Mouse (Mus musculus) B cell, adult 2 months (primary cell): ENCODE data around the gene March9.
"Not testable (repeated sequence)": the region's sequence is repeated elsewhere in the genome, so short reads cannot be mapped to it uniquely, and the experiment has no call there.

Experiments
- DNase-seq, 2 experiments: peaks; one replicate each; pipeline ENCODE4 v3.0.0; 2022

The March9 gene

DNA sequence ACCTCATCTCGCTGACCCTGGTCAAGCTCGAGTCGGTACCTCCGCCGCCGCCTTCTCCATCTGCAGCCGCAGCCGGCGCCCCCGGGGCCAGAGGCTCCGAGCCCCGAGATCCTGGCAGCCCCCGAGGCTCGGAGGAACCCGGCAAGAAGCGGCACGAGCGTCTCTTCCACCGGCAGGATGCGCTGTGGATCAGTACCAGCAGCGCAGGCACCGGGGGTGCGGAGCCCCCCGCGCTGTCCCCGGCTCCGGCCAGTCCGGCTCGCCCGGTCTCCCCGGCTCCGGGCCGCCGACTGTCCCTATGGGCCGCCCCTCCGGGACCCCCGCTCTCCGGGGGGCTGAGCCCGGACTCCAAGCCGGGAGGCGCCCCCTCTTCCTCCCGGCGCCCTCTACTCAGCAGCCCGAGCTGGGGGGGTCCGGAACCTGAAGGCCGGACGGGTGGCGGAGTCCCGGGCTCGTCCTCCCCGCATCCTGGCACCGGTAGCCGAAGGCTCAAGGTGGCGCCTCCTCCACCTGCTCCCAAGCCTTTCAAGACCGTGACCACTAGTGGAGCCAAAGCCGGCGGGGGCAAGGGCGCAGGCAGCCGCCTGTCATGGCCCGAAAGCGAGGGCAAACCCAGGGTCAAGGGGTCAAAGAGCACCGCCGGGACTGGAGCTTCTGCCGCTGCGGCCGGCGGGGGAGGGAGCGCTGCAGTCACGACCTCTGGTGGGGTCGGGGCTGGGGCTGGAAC lies 19.8 kb upstream of the March9 start:
- no peak for DNase-seq

DNA sequence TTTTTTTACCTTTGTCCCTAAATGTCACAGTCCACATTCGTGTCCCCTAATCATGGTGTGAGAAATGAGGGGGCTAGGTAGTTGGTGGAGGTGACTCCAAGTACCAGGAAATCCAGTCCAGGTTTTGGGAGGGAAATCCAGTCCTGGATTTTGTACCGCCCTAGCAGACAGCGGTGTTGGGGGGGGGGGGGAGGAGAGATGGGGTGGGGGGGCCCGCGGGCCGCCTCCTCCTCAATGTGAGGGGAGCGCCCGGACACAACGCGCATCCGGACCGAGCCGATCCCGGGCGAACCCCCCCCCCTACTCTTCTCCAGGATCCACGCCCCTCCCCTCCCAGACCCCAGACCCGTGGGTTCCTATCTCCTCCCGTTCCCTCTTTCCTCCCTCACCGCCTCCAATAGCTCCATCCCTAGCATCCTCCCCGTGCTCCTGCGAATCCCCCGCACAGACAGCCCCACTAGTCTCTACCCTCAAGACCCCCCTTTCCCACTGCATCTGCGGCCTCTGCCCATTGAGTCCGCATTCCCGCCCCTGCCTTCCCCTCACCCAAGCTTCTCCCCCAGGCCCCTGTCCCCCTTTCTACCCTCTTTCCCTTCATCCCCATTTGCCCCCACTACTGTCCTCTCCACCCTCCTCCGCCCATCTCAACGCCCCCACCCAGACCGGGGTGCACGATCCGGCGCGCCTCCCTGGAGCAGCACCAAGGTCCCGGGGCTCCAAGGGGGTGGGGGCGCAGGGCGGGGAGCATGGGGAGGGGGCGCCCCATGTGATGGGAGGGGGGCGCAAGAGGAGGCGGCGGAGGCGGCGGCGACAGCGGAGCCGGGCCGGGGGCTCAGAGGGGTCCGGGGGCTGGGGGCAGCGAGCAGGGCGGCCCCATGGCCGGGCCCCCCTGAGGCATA lies 18.9 kb upstream of the March9 start:
- DNase-seq = no peak

DNA sequence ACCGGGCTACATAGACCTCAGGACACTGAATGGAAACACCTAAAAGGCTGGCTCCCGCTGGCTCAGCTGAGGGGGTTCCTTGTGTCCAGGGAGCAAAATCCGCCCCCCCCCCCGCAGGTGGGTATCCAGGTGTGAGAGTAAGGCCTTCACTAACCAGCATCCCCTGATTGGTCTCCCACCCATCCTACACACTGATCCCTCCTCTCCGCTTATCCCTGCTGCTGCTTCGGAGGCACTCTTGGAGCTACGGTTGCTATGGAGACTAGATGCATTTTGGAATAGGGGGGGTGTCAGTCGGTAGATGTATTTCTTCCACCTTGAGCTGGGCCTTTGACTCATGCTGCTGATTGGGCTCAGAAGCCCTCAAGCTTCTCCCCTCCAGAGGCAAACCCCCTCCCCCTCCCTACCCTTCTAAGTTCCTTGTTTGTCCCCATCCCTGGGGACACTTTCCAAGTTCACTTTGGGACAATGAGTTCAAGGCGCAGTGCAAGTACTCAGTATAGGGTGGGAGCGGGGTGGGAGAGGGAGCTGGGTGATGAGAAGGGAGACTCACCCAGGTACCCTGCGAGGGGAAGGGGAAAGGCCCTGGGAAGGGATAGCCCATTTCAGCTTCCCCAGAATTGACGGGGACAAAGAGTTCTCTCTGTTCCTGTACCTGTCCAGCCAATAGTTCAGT lies 18.2 kb upstream of the March9 start:
- DNase-seq = no peak

DNA sequence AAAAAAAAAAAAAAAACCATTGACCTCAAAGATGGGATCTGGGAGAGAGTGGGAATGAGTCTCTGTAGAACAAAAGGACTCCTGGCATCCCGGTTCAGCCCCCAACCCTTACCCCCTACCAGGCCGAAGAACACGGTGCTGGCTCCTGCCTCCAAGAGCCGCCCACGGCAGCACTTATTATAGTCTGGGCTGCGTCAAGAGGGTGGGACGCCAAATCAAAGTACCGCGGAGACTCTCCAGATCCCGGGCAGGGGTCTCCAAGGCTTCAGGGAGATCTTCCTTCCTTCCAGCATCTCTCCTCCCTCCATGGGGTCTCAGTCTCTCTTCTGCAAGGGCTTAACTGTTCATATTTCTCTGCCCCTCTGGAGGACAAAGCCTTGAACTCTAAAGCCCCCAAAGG lies 17.5 kb upstream of the March9 start:
- no peak for DNase-seq

GRCm38 (mm10) chr10:127076082-127076481 lies 16.1 kb upstream of the March9 start:
- peak; percentile 73 to 77 for DNase-seq

- DNase-seq = no peak
Observed at GRCm38 (mm10) chr10:127075651-127076050, 15.7 kb upstream of the March9 start.

DNA sequence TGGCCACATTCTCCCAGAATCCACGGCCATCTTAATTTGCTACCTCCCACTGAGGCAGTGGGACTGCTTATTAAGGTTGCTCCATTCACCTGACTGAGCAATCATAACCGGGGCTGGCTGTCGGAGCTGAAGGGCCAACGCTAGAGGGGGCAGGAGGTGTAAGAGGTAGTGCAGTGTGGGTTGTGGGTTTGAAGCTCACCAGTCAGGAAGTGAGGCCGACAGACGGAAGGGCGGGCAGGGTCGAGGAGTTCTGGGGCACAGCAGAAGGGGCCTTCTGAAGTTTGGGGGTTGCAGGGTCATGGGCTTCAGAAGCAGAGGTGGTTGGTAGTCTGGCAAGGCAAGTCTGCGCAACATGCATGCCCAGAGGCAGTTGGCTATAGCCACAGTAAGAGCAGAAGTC lies 15.1 kb upstream of the March9 start, which contains the start of gene Agap2:
Gene Agap2, plus strand, starts transcription at position 205 of the 400 bp plus-strand sequence.
- DNase-seq = peak; percentile 81 to 83

DNA sequence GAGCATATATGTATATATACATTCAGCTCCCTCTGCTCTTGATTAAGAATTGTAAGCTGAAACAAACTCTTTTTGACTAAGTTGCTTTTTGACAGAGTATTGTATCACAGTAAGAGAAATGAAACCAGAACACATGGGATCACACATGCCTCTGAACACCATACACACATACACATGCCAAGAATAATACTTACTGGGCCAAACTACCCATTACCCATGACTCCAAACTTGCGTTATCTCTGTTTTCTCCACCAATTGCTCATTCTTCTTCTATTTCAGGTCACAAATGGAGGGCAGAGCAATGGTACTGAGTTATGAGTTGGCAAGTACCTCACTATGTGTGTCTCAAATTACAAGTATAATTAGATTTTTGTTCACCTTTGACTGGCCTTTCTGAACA lies 14.0 kb upstream of the March9 start:
- no peak for DNase-seq

DNA sequence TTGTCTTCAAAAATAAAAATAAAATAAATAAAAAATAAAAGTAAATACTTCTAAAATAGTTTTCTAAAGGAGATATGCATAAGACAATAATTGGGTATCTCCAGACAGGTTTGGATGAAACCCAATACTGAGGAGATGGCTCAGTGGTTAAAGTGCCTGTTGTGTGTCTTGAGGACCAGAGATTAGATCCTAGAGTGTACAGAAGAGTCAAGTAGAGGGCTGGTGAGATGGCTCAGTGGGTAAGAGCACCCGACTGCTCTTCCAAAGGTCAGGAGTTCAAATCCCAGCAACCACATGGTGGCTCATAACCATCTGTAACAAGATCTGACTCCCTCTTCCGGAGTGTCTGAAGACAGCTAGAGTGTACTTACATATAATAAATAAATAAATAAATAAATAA lies 13.0 kb upstream of the March9 start:
- not testable (repeated sequence) for DNase-seq

GRCm38 (mm10) chr10:127072270-127072669 lies 12.3 kb upstream of the March9 start:
- DNase-seq = not testable (repeated sequence)

- no peak for DNase-seq
Observed at GRCm38 (mm10) chr10:127071203-127071602, 11.2 kb upstream of the March9 start.

GRCm38 (mm10) chr10:127070190-127071121 lies 10.5 kb upstream of the March9 start, which contains the start of gene Tspan31:
Gene Tspan31 (minus strand): TSS chr10:127070264.
- DNase-seq = peak; percentile 52 to 63

DNA sequence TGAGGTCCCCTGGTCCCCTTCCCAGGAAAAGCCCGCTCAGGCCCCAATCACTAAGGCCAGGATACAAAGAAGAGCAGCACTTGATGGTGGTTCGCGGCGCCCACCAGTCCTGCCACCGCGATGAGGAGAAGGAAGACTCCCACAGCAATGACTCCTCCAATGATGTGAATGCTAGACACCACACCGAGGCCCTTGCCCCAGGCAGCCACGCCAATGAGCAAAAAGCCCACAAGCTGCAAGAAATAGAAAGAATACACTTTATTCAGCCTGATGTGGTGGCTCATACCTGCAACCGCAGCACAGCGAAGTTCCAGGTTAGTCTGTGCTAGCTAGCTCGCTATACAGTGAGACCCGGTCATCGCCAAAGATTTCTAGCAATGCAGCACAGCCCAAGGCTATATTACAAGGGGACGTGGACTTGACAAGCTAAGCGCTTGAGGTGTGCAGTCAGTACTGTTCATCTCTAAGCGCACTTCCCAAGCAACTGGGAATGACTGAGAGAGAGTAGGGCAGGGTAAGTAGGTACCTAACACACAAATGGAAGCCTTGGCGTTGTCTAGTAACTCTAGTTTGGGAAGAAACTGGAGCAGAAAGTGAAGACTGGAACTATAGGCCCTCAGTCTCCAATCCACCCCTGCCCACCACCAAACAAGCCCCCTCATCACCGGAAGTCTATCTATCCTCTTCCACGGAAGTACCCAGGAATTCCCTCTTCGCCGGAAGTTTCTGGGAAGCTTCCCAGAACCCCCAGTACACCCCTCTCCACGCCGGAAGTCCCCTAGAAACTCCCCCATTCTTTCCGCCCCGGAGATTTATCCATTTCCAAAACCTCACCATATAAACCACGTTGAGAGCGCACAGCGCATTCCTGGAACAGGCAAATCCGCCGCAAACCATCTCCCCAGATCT lies 9.6 kb upstream of the March9 start:
- no peak for DNase-seq

GRCm38 (mm10) chr10:127068360-127069038 lies 8.5 kb upstream of the March9 start:
- no peak for DNase-seq

- no peak for DNase-seq
Observed at GRCm38 (mm10) chr10:127066519-127067018, 6.6 kb upstream of the March9 start.

- no peak for DNase-seq
Observed at GRCm38 (mm10) chr10:127065981-127066380, 6.0 kb upstream of the March9 start.

GRCm38 (mm10) chr10:127063913-127064870 lies 4.2 kb upstream of the March9 start:
- DNase-seq = no peak

GRCm38 (mm10) chr10:127063239-127063872 lies 3.4 kb upstream of the March9 start, which contains the start of gene Cdk4:
Gene Cdk4 (plus strand): TSS chr10:127063534.
- DNase-seq = peak; percentile 96 to 98
